Mouse (Mus musculus) embryonic facial prominence, embryonic 11.5 days (tissue): ENCODE measurements around the gene Etnk2. TPM values are rescaled to one million over a fixed set of nuclear protein-coding genes. Genes with fewer than 3 reads are reported as not detected.

Experiments
- polyA plus RNA-seq: library from polyadenylated mRNA; unstranded; fragments of >200 nt; fragmentation: Nextera tagmentation; extraction: Ambion mirVana; gene quantifications from 2 replicates; pipeline ENCODE4 v1.2.1, GENCODE M21; 2014

Etnk2 gene
- polyA plus RNA-seq, 1 experiment from 2014 or later, result 2.8 TPM

Other genes starting within 250 kb of the Etnk2 start
- gene Ppp1r15b, start 232.4 kb upstream of the Etnk2 start, polyA plus RNA-seq, result 41.5 and 42.1 TPM in 2 replicates
- gene Plekha6, start 199.4 kb upstream of the Etnk2 start, polyA plus RNA-seq, result 2.0 and 2.8 TPM in 2 replicates
- gene Golt1a, start 53.8 kb upstream of the Etnk2 start, polyA plus RNA-seq, result not detected in 2 replicates
- gene Kiss1, start 41.7 kb upstream of the Etnk2 start, polyA plus RNA-seq, result not detected in 2 replicates
- not detected in 2 replicates for gene Ren1, start 13.1 kb upstream of the Etnk2 start, polyA plus RNA-seq
- gene Sox13, start 60.8 kb downstream of the Etnk2 start, polyA plus RNA-seq, result 5.7 and 6.4 TPM in 2 replicates
- gene Snrpe, start 246.7 kb downstream of the Etnk2 start, polyA plus RNA-seq, result 807 and 840 TPM in 2 replicates